Mouse (Mus musculus): Measurements from ENCODE around the gene Snrpg.
"Not testable (repeated sequence)": the region's sequence is repeated elsewhere in the genome, so short reads cannot be mapped to it uniquely, and the experiment has no call there.

Gene Snrpg

DNA sequence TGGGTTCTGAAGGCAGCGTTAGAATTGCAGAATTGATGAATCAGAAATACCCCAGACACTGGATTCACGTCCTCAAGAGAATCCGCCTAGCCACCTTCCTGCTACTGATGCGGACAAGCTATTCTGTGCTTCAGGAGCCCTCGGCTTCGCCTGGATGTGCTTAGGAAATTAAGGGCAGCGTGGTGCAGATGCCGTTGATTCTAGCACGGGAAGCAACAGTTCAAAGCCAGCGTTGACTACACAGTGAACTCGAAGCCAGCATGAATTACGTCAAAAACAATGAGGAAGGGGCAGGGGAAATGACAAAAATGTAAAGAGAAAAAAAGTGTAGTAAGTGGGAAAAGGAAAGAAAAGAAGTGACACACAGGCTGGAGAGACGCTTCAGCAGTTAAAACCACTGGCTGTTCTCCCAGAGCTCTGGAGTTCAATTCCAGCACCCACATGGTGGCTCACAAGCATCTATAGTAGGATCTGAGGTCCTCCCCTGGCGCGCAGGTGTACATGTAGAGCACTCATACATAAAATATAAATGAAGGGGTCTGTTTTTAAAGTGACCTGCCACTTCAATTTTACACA, at the start of gene Snrpg:
Gene Snrpg, plus strand, starts transcription at position 541 of the 576 bp plus-strand sequence.
- DNase-seq (ENCODE audit: low spot score) = no peak

DNA sequence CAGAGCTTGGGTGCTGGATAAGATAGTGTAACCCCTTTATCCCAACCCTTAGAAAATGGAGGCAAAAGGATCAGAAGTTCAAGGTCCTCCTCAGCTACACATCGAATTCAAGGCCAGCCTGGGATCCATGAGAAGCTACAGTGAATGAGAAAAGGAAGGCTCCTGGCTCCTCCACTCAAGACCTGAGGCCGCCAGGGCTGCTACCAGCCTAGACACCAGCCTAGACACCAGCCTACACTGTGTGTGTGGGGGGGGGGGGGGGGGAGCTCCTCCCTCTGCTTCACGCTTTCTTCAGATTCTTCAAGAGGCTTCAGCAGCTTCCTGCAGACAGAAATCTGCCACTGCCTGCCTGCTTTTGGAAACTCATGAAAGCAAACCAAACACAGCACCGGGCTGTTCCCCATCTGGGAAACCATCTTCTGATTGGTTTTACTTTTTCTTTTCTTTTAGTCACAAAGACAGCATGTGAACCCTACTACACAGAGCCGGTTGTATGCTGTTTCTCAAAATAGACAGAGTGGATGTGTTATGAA, 49.0 kb upstream of the Snrpg start:
- no peak for DNase-seq (ENCODE audit: low spot score)

DNA sequence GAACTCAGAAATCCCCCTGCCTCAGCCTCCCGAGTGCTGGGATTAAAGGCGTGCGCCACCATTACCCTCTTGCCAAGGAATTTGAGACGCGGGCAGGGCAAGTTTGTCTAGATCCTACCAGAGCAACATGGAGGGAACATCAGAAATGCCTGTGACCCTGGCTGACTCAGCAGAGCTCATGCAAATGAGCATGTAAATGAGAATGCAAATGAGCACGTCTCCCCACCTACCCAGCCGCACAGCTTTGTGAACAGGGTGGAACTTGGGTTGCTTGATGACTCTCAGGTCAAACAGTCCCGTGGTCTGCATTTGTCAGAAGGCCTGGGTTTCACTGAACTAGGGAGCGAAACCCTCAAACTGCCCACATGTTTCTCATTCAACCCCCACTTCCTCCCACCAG, 48.1 kb upstream of the Snrpg start:
- DNase-seq (ENCODE audit: low spot score) = no peak

DNA sequence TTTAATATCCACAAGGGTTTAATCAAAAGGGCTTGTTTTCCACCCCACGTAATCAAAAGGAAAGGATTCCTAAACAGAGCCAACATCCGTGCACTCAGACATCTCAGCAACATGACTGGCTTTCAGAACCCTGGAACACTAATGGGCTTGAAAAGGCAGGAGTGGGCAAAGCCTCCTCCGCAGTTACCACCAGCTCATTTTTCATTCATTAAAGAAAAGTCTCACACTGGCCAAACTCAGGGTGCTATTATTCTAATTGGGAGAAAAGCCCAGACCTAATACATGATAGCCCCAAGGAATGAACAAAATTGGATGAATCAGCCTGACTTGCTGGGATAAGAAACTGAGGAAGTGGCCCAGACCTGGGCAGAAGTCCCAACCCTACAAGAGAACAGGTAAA, 46.7 kb upstream of the Snrpg start:
- DNase-seq (ENCODE audit: low spot score) = no peak

DNA sequence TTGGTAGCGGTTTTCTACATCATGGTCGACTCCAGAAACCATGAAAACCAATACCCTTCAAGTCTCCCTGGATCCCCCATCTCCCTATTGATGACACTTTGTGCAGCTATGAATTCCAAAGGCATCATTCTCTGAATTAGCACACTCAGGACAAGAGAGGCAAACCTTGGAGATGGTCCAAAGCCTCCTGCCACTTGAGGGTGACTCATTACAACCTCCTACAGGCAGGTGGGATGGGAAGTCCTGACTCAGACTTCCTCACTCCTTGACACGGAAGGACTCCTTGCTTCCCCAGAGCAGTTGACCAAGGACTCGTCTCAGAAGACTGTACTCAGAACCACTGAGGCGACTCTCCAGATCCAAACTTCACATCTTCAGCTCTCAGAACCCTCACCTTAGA, 45.5 kb upstream of the Snrpg start:
- DNase-seq (ENCODE audit: low spot score) = no peak

DNA sequence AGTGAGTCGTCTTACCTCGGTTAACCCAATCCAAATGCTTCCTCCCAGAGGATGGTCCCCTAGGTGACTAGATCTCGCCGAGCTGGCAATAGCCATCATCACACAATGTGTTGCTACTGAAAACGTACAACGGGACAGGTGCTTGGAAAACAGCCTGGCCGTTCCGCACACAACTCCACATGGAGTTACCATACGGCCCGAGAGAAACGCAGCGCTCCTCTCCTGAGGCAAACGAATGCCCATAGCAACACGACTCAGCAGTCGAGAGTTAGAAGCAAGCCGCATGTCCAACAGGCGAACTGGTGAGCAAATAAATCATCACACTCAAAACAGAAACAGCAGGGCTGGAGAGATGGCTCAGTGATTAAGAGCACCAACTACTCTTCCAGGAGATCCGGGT, 44.2 kb upstream of the Snrpg start:
- DNase-seq (ENCODE audit: low spot score) = no peak

DNA sequence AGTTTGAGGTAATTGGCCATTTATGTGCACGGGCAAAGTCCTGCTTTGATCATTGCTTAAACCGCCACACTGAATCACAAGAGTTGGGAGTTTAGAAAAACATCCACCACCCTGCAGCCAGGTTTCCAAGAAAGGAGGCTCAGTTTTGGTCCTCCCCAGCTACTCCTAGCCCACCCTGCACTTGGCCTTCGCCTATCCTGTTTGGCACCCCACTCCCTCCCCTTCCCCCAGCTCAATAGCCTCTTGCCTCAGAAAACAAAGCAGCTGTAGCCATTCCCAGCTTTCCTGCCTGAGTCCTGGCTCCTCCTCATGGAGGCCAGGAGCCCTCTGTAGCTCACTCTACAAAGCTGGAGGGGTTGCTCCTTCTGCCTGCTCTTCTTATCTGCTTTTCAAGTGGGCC, 42.7 kb upstream of the Snrpg start:
- no peak for DNase-seq (ENCODE audit: low spot score)

DNA sequence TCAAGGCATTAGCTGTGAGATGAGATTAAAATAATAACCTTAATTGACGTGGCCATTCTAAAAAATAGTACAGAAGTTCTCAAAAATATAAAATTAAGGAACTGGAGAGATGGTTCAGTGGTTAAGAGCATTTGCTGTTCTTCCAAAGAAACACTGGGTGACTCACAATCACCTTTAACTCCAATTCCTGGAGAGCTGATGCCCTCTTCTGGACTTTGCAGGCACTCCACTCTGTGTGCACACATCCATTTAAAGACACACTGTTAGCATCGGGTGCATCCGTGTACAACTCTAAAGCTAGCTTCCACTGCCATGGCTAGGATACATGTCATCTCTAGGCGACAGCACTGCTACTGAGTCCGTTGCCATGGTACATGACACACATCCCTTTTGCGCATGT, 41.2 kb upstream of the Snrpg start:
- DNase-seq (ENCODE audit: low spot score) = no peak

DNA sequence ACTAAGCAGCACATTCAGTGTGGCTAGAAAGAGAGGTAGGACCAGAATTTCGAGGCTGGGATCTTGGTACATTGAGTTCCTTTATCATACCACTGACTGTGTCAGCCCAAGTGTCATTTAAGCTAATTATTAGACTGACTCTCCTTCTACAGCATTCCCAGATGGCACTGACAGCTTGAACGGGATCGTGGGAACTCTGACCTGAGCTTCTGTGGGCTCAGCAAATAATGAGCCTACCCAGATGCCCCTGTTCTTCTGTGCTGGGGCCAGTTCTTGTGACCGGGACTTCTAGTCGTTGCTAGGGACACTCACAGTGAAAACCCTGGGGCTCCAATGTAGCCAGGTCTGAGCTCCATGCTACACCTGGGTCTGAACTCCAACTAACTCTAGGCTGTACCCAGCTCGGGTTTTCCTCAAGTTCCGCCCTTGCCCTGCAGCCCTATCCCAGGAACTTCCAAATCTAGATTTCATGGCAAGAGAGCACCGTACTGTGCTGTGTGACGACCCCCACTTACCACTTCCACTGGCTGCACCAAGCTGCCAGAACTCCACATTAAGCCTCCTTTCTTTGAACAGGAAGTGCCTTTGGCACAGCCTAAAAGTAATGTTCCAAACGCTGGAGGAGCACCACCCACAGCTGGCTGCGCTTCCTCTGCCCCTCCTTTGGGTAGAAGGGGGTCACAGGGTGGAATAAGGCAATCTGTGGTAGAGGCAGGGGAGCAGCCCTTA, 35.8 kb upstream of the Snrpg start:
- DNase-seq (ENCODE audit: low spot score) = no peak

DNA sequence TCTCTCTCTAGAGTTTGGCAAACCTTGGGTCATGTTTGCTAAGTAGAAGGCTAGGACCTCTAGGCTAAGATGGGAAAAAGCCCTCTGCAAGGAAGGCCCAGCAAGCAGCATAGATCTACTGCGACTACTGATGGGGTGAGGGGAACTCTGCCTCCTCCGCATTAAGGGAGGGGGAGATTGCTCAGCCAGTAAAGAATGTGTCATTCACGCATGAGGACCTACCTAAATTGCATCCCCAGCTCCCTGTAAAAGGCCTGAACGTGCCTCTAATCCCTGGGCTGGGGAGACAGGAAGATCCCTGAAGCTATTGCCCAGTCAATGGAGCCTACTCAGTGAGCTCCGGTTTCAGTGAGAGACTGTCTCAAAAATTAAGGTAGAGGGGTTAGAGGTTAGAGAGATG, 35.2 kb upstream of the Snrpg start:
- DNase-seq (ENCODE audit: low spot score) = no peak

DNA sequence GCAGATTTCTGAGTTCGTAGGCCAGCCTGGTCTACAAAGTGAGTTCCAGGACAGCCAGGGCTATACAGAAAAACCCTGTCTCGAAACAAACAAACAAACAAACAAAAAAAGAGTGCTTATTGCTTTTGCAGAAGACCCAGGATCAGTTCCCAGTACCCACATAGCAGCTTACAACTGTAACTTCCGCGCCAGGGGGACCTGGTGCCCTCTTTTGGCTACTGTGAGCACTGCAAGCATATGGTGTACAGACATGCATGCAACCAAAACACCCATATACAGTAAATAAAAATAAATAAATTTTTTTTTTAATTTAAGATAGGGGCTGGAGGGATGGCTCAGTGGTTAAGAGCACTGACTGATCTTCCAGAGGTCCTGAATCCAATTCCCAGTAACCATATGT, 34.8 kb upstream of the Snrpg start:
- DNase-seq (ENCODE audit: low spot score) = not testable (repeated sequence)

DNA sequence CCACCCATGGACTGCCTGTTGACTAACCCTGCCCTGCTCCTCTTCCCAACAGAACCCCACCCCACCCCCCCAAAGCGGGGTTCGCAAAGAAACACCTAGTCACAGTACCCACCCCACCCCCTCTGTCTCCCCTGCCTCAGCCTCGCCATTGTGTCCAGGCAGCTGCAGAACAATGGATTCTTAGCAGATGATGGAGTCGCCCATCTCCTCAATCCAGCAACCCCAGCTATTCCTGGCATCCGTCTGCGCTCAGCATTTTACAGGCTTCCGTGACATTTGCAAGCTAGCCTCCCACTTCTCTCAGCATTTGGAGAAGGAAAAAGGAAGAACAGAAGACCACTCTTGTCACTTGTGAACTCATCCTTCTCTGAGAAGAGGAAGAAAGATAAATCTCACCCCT, 27.4 kb upstream of the Snrpg start:
- no peak for DNase-seq (ENCODE audit: low spot score)

DNA sequence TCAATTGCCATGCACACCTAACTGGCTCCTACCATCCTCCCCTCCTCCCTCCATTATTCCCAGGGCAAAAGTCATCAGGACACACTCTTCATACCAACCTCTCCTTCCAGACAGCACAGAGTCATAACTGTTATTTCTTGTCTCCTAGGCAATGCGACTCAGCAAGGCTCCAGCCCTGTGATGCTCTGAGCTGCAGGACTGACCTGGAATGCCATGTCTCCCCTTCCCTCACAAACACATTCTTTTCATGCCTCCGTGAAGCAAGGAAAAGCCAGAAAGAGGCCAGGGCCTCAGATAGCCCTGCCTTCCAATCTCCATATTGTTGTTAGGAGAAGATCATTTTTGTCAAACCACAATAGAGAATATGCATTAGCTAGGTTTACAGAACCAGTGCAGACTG, 25.0 kb upstream of the Snrpg start:
- no peak for DNase-seq (ENCODE audit: low spot score)

DNA sequence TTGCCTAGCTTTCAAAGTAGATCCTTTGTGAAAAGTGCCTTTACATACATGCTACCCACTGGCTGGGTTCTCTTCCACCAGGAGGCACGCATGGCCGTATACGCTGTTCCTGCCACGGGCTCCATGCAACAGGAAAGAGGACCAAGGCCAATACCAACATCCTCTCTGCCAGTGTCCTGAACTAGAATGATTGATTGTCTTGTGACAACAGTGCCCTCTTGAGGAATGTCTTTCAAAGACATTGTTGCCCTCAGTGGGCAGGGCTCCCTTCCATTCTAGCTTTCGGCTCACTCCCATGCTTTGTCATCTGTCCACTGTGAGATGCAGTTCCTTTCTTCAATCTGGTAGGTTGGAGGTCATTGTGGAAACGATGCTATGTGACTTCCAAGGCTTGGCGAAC, 21.8 kb upstream of the Snrpg start:
- DNase-seq (ENCODE audit: low spot score) = no peak

DNA sequence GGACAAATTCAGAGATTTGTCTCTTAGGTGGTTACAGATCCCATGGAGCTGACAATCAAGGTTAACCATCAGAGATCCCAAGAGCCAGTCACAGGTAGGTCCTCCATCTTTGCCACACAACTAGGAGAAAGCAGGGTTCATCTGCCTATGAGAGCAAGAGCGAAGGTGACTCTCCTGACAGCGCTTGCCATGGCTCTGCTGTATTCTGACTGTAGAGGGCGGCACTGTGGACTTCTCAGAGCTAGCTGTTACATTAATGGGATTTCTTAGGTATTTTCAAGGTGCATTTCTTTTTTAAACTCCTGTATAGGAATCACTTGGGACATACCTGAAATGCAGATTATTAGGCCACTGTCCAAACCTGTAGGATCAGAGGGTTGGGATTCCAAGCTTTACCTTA, 16.2 kb upstream of the Snrpg start:
- DNase-seq (ENCODE audit: low spot score) = no peak

DNA sequence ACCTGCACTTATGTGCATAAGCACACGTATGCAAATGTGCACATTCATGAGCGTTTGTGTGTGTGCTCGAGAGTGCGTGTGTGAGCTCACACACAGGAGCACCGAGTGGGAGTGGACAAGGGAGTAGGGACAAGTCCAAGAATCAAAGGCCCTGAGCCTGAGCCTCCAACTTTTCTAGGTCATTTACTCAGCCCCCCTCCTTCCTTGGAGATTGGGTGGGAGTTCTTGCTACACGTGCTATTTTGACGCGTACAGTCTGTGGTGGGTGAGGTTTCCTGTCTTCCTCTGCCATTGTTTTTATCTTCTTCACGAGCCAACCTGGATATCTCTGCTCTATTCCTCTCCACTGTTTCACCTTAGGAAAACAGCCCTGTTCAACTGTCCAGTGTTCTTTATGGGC, 14.1 kb upstream of the Snrpg start:
- no peak for DNase-seq (ENCODE audit: low spot score)

DNA sequence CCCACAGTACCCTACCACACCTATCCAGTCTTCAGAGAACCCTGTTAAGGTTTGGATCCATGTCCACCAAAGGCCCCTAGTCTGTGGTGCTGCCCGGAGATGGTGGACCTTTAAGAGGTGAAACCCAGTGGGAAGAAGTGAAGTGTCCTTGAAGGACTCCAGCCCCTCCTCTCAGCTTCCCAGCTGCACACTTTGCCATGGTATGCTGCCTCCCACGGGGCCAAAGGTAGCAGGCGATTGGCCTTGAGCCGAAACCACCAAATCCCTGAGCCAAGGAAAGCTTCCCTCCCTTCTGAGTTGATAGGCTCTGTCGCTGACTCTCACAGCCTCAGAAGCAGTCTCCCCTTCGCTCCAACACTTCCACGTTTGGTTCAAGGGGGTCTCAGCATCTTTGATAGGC, 10.4 kb upstream of the Snrpg start:
- DNase-seq (ENCODE audit: low spot score) = peak; percentile 71

DNA sequence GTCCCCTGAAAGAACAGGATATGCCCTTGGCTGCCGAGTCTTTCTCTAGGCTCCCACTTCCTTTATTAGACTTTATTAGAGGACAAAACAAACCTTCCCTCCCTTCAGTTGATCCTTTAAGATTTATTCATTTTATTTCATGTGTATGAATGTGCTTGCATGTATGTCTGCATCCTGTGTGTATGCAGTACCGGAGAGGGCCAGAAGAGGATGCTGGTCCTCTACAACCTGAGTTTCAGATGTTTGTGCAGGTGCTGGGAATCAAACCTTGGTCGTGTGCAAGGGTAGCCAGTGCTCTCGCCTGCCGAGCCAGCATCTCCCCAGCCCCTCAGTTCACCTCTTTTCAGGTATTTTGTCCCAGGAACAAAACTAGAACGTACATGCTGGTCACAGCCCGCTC, 9.7 kb upstream of the Snrpg start:
- DNase-seq (ENCODE audit: low spot score) = no peak

DNA sequence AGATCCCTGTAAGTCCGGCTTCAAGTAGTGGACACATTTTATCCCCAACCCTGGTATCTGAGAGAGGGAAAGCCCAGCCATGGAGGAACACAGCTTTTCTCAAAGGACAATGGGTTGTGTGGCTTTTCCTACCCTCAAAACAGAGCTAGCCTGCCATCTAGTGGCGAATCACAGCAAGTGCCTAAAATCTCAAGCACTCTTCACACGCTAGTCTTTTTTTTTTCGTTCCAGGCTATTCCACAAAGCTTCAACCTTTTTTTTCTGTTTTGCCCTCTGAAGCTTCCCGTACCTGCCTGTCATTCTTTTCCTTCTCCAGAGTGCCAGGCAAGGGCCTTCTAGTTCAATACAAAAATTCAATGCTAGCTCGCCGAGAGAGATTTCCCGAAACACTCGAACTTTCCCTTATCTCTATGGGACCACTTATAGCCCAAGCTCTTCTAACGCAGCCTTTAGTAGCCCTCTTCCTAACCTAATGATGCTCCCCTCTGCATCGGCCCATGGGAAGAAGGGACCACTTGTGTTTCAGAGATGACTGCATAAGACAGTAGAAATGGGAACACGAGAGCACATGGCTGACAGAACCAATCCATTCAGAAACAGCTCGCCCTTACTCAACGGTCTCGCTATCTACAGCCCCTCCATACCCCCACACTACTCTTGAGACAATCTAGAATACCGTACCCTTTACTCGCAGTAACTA, 6.5 kb upstream of the Snrpg start:
- DNase-seq (ENCODE audit: low spot score) = peak; percentile 58

DNA sequence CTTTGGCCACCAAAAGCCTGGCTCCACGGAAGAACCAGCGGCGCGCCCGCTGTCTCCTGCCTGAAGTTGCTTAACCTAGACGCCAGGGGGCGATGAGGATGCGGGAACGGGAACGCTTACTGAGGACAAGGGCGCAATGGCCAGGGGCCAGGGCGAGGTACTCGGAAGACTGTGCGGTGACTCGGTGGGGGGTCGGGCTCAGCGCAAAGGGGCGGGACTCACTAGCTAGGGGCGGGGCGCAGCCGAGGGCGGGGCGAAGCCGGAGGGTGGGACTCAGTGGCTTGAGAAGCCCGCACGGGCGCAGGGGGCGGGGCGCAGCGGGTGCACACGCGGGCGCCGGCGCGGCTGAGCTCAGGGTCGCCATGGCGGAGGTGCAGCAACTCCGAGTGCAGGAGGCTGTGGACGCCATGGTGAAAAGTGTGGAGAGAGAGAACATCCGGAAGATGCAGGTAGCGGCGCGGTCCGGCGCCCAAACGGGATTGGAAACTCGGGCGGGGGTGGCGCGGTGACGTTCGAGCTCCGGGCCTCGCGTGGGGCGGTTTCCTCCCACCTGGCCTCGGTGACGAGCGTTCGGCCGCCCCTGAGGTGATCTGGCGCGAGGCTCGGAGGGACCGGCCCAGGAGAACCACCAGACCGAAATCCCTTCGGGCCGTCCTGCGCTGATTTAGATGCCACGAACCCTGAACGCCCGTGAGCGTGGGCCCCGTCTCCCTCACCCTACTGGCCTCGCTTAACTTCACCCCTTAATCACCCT, 5.6 kb upstream of the Snrpg start, which contains the start of gene Fam136a:
Gene Fam136a, plus strand, starts transcription at position 276 of the 754 bp plus-strand sequence.
- DNase-seq (ENCODE audit: low spot score) = peak; percentile 95

DNA sequence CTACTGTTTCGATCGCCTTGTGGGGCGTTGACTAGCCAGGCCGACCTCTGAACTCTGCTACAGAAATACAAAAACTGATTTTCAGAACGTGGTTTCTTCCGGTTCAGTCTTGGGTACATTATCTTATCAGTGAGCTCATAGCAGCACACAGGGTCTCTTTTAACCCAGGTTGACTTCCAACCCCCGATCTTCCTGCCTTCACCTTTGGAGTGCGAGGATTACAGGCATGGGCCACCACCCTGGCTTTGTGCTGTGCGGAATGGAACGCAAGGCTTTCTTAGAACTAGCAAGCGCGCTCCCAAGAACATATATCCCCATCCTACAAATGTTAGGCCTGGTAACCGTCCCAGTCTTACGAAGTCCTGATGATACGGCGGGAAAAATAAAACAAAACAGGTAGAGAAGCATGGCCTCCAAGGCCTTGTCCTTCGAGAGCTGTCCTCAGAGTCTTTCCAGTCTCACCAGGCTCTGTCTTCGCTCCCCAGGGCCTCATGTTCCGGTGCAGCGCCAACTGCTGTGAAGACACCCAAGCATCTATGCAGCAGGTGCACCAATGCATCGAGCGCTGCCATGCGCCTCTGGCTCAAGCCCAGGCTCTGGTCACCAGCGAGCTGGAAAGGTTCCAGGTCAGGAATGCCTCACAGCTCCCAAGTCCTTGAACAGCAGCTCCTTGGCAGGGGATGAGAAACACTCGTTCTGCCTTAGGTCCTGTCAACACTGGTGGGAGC, 4.8 kb upstream of the Snrpg start:
- DNase-seq (ENCODE audit: low spot score) = peak; percentile 65

DNA sequence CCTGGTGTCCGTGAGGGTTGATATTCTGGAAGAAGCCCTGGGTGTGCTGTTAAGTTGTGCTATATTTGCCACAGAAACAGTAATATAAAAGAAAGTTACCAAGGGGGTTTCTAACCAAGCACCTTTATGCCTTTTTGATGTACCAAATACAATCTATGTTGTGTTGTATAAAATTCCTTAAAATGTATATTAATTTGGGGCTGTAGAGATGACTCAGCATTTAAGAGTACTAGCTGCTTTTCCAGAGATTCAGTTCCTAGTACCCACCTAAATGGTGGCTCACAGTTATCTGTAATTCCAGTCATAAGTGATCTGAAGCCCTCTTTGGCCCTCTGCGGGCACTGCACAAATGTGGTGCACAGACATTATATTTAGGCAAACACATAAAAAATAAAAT, 4.3 kb upstream of the Snrpg start:
- DNase-seq (ENCODE audit: low spot score) = no peak
